Mouse (Mus musculus) hindbrain, embryonic 14.5 days (tissue): Measurements from ENCODE around the gene Carm1. TPM values are rescaled to one million over a fixed set of nuclear protein-coding genes. Genes with fewer than 3 reads are reported as not detected.

Experiments used
- ATAC-seq: fragments of 200-750 bp; cut with Nextera tagmentation; 2 replicates; pipeline ENCODE4 v1.8.0; 2017; ENCODE audit warnings: moderate number of reproducible peaks, mild to moderate bottlenecking, moderate TSS enrichment, moderate library complexity; ENCODE audit not compliant: low FRiP score
- DNase-seq: peaks from one replicate; pipeline ENCODE4 v3.0.0-alpha.2; 2015; ENCODE audit warnings: low spot score
- H3K27ac ChIP-seq: fragments of 300-500 bp; sonication (generic); 2 replicates; pipeline ENCODE4 v1.5.1; 2014; ENCODE audit warnings: mild to moderate bottlenecking, moderate library complexity
- H3K27me3 ChIP-seq: fragments of 300-500 bp; sonication (generic); 2 replicates; pipeline ENCODE4 v1.6.1; 2014; ENCODE audit warnings: mild to moderate bottlenecking, low read length, mixed read lengths; ENCODE audit not compliant: control insufficient read depth, insufficient read depth
- H3K36me3 ChIP-seq: fragments of 300-500 bp; sonication (generic); replicated peaks from 2 replicates; pipeline ENCODE4 v1.6.1; 2014; ENCODE audit not compliant: control insufficient read depth, insufficient read depth
- H3K4me1 ChIP-seq: fragments of 300-500 bp; sonication (generic); replicated peaks from 2 replicates; pipeline ENCODE4 v1.6.1; 2014; ENCODE audit warnings: antibody characterized with exemption, low read length, mixed read lengths; ENCODE audit not compliant: control insufficient read depth, insufficient read depth
- H3K4me2 ChIP-seq: fragments of 300-500 bp; sonication (generic); replicated peaks from 2 replicates; pipeline ENCODE4 v1.6.1; 2014; ENCODE audit warnings: mild to moderate bottlenecking, moderate library complexity
- H3K4me3 ChIP-seq: fragments of 300-500 bp; sonication (generic); replicated peaks from 2 replicates; pipeline ENCODE4 v1.5.1; 2014; ENCODE audit warnings: mild to moderate bottlenecking, low read length
- H3K9ac ChIP-seq: fragments of 300-500 bp; sonication (generic); 2 replicates; pipeline ENCODE4 v1.6.1; 2014
- H3K9me3 ChIP-seq: fragments of 300-500 bp; sonication (generic); 2 replicates; pipeline ENCODE4 v1.6.1; 2016; ENCODE audit warnings: low read length; ENCODE audit not compliant: control insufficient read depth
- WGBS: fragments of 180-500 bp; shearing (Covaris S2); extraction: QIAGEN DNeasy Blood & Tissue Kit; methylation state at CpG from one replicate; pipeline ENCODE4 v1.1.7; 2014; 5-methylcytosine and 5-hydroxymethylcytosine counted together
- polyA plus RNA-seq: library from polyadenylated mRNA; unstranded; fragments of >200 nt; fragmentation: Nextera tagmentation; extraction: Ambion mirVana; gene quantifications from 2 replicates; pipeline ENCODE4 v1.2.1, GENCODE M21; 2014

Gene Carm1
- polyA plus RNA-seq, 1 experiment from 2014 or later = 37.0 TPM

DNA sequence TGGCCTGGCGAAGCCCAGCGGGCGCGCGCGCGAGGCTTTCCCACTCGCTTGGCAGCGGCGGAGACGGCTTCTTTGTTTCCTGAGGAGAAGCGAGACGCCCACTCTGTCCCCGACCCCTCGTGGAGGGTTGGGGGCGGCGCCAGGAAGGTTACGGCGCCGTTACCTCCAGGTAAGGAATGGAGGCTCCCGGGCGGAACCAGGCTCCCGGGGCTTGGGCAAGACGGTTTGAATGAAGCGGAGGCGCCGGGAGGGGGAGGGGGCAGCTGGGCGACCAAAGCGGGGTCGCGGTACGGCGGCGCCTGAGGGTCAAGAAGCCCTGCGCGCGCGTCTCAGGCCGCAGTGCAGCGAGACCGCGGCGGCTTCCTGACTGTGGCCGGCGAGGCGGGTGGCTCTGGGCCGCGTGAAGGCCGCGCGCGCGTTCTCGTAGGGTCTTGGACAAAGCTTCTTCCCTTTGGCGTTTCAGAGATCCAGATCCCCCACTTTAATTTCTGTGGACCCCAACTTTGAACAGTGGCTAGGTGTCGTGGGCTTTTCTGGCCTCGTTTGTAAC, 69.6 kb downstream of the Carm1 start:
- Histone ChIP-seq H3K36me3 (0 out of 2 replicates have a peak, but pooled peaks cover 5% of the 10 kb centered on the region), H3K27ac (peak overlapping the region; percentile 99), H3K4me3 (peak overlapping the region; percentile 77), H3K4me1 (peaks cover 14% of the 10 kb centered on the region), H3K9ac (peak overlapping the region; percentile 95), H3K4me2 (peak overlapping the region; percentile 69), H3K27me3 (no peaks in the 10 kb centered on the region), H3K9me3 (no peaks in the 10 kb centered on the region)
- DNase-seq = peak; percentile 81
- peak; percentile 85 for ATAC-seq
- WGBS = 0% methylated on average over 57 of the region's 57 CpGs

DNA sequence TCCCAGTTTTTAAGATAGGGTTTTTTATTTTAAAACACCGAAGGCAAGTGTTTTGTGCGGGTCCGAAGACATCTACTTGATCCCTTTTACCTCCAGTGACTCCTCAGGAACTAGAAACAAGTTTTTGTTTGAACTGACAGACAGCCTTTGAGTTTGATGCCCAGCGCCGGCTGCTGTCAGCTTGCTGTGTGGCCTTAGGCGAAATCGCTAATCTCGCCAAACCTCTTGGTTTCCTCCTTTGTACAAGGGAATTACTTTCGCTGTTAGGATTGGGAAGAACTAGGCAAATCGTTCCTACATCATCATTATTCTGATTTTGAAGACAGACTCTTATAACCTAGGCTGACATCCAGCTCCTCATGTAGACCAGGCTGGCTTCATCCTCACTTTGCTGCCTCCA, 70.4 kb downstream of the Carm1 start:
- DNase-seq = peak; percentile 48
- WGBS = 6% methylated on average over 10 of the region's 10 CpGs
- Histone ChIP-seq H3K4me1 (peaks cover 14% of the 10 kb centered on the region), H3K36me3 (0 out of 2 replicates have a peak, but pooled peaks cover 5% of the 10 kb centered on the region), H3K4me3 (peak overlapping the region; percentile 77), H3K27ac (peak overlapping the region; percentile 99), H3K4me2 (peak overlapping the region; percentile 69), H3K9ac (peak overlapping the region; percentile 95), H3K27me3 (no peaks in the 10 kb centered on the region), H3K9me3 (no peaks in the 10 kb centered on the region)
- ATAC-seq = no peak

- DNase-seq (no peak), ATAC-seq (no peak)
- Histone ChIP-seq H3K9ac (no peak overlapping the region), H3K27ac (no peak overlapping the region), H3K27me3 (no peaks in the 10 kb centered on the region), H3K4me1 (peaks cover 10% of the 10 kb centered on the region), H3K36me3 (0 out of 2 replicates have a peak, but pooled peaks cover 5% of the 10 kb centered on the region), H3K4me2 (no peak overlapping the region), H3K4me3 (no peak overlapping the region), H3K9me3 (no peaks in the 10 kb centered on the region)
- 87% methylated on average over 4 of the region's 4 CpGs for WGBS
Measured at GRCm38 (mm10) chr9:21620229-21620628, 73.5 kb downstream of the Carm1 start.

DNA sequence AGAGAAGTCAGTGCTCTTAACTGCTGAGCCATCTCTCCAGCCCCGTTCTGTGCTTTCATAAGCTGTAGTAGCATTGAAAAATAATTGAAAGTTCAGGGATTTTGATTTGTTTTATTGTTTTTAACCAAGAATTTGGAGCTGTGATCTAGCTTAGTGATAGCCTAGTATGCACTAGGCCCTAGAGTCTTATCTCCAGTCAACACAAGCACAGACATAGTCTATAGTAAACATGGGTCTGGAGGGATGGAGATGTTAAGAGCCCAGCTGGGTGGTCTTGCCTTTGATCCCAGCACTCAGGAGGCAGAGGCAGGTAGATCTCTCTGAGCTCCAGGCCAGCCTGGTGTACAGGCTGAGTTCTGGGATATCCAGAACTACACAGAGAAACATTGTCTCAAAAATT, 76.0 kb downstream of the Carm1 start:
- peaks cover 16% of the 10 kb centered on the region for H3K4me1 ChIP-seq
- H3K4me2 ChIP-seq = no peak overlapping the region
- H3K27me3 ChIP-seq = no peaks in the 10 kb centered on the region
- DNase-seq (no peak), ATAC-seq (no peak)
- no peak overlapping the region for H3K4me3 ChIP-seq
- no peaks in the 10 kb centered on the region for H3K9me3 ChIP-seq
- H3K9ac ChIP-seq = no peak overlapping the region
- 100% methylated on average over 1 of the region's 1 CpGs for WGBS
- H3K36me3 ChIP-seq = 0 out of 2 replicates have a peak, but pooled peaks cover 5% of the 10 kb centered on the region
- no peak overlapping the region for H3K27ac ChIP-seq

GRCm38 (mm10) chr9:21625342-21626339, 78.9 kb downstream of the Carm1 start:
- Histone ChIP-seq H3K27ac (no peak overlapping the region), H3K4me1 (peaks cover 6% of the 10 kb centered on the region; the same call in 1 of the 2 replicates), H3K27me3 (no peaks in the 10 kb centered on the region), H3K36me3 (no peaks in the 10 kb centered on the region), H3K4me2 (no peak overlapping the region), H3K9me3 (no peaks in the 10 kb centered on the region), H3K4me3 (no peak overlapping the region), H3K9ac (no peak overlapping the region)
- ATAC-seq (no peak), DNase-seq (no peak)
- WGBS = 80% methylated on average over 10 of the region's 10 CpGs

- H3K27ac ChIP-seq = no peak overlapping the region
- peaks cover 5% of the 10 kb centered on the region; the same call in 1 of the 2 replicates for H3K36me3 ChIP-seq
- no peak overlapping the region for H3K4me2 ChIP-seq
- ATAC-seq = no peak
- no peaks in the 10 kb centered on the region for H3K27me3 ChIP-seq
- DNase-seq = no peak
- H3K9me3 ChIP-seq = no peaks in the 10 kb centered on the region
- H3K4me1 ChIP-seq = peaks cover 6% of the 10 kb centered on the region; the same call in 1 of the 2 replicates
- H3K4me3 ChIP-seq = no peak overlapping the region
- H3K9ac ChIP-seq = no peak overlapping the region
Measured at GRCm38 (mm10) chr9:21626571-21626970, 79.9 kb downstream of the Carm1 start.

DNA sequence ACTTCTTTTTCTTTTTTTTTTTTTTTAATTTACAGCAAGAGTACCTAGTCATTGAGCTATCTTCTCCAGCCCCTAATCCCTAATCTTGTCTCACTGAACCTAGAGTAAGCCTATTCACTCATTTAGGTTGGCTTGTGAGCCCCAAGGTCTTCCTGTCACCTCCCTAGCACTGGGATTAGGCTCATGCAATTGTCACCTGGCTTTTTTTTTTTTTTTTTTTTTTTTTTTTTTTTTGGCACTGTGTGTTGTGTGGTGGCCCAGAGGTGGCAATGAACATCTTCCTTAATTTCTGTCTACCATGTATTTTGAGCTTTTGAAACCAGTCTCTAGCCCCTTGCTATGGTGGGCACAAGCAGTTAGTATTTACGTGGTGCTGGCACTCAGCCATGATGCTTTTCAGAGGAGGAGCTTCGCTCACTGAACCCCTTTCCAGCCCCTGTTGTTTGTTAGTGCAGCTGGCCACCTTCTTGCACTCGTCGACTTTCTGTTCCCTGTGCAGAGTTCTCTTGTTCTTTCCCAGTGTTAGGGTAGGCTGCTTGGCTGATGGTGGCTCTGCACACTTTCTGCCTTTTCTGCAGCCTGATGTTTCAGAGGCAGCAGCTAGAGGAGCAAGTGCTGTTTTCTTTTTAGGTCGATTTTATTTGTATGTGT, 80.6 kb downstream of the Carm1 start:
- H3K4me1 ChIP-seq = peaks cover 6% of the 10 kb centered on the region; the same call in 1 of the 2 replicates
- DNase-seq = no peak
- H3K27ac ChIP-seq = no peak overlapping the region; the same call in 1 of the 2 replicates
- no peaks in the 10 kb centered on the region for H3K27me3 ChIP-seq
- no peaks in the 10 kb centered on the region for H3K9me3 ChIP-seq
- H3K4me2 ChIP-seq = no peak overlapping the region
- H3K9ac ChIP-seq = no peak overlapping the region
- H3K4me3 ChIP-seq = no peak overlapping the region
- ATAC-seq = no peak
- WGBS = 60% methylated on average over 5 of the region's 5 CpGs
- H3K36me3 ChIP-seq = peaks cover 5% of the 10 kb centered on the region; the same call in 1 of the 2 replicates

DNA sequence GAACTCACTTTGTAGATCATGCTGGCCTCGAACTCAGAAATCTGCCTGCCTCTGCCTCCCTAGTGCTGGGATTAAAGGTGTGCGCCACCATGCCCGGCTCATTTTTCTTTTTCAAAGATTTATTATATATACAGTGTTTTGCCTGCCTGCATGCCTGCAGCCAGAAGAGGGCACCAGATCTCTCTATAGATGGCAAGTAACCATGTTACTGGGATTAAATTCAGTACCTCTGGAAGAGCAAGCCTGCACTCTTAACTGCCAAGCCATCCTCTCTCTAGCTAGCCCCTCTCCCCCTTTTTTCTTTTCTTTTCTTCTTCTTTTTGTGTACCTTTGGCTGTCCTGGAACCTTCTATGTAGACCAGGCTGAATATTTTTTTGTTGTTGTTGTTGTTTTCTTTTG, 84.0 kb downstream of the Carm1 start:
- Histone ChIP-seq H3K27ac (no peak overlapping the region), H3K4me2 (no peak overlapping the region), H3K27me3 (no peaks in the 10 kb centered on the region), H3K4me3 (no peak overlapping the region), H3K4me1 (peaks cover 1% of the 10 kb centered on the region; the same call in 1 of the 2 replicates), H3K36me3 (peaks cover 34% of the 10 kb centered on the region), H3K9me3 (no peaks in the 10 kb centered on the region), H3K9ac (no peak overlapping the region)
- no peak for DNase-seq
- 90% methylated on average over 3 of the region's 3 CpGs for WGBS
- no peak for ATAC-seq

GRCm38 (mm10) chr9:21633106-21633505, 86.4 kb downstream of the Carm1 start:
- Histone ChIP-seq H3K4me2 (no peak overlapping the region), H3K27ac (no peak overlapping the region), H3K36me3 (peaks cover 58% of the 10 kb centered on the region), H3K4me3 (no peak overlapping the region), H3K9me3 (no peaks in the 10 kb centered on the region), H3K27me3 (no peaks in the 10 kb centered on the region), H3K9ac (no peak overlapping the region), H3K4me1 (no peaks in the 10 kb centered on the region)
- WGBS = 77% methylated on average over 3 of the region's 3 CpGs
- no peak for ATAC-seq
- DNase-seq = no peak
